Mouse (Mus musculus): ENCODE measurements around the gene C2cd3. TPM values are rescaled to one million over a fixed set of nuclear protein-coding genes. Genes with fewer than 3 reads are reported as not detected.

C2cd3 gene
- polyA plus RNA-seq, 1 experiment from 2014 or later, result 17.5 TPM

DNA sequence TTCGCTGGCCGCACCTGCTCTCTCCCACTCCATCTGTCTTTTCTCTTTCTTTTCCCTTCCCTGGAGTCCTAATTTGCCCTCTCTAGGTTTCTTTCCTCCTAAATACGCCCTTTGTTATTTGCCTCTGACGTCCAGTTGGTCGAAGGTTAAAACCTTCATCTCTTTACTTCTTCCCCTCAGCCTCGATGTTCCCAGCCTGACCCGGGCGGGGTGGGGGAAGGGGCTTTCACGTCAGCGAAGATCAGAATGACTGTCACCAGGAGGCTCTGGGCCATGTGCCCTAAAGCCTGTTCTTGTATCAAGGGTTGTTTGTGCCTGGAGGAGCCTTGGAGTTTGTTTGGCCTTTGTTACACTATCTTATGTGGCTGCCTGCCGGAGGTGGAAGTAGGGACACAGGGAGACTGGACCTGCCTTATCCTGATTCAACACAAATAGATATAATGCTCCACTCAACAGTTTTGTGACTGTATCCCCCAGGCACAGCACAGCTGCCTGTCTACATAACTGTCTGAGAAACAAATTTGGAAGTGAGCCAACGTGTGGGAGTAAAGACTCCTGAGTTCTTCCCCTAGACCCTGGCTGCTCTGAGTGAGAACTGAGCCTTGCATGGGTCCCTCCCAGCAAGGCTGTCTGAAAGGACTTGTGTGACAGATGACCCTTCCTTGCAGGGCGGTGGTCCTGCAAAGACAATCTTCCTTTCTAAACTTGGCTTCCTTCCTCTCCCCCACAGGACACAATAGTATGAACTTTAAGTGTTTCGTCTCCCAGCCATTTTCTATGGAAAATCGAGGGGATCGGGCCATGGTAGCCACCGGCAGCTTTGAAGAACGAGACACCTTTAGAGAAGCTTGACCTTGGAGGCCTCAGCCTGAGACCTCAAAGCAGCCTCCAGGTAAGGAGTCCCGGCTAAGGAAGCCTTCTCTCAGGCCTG lies 121.7 kb downstream of the C2cd3 start:
- Histone ChIP-seq H3K4me1 (replicated peaks) (peaks cover 45% of the 10 kb centered on the region), H3K4me2 (peak overlapping the region; percentile 65), H3K27me3 (no peaks in the 10 kb centered on the region), H3K4me3 (peak overlapping the region; percentile 37), H3K36me3 (no peaks in the 10 kb centered on the region), H3K9ac (no peak overlapping the region), H3K9me3 (no peaks in the 10 kb centered on the region), H3K27ac (replicated peaks) (peak overlapping the region; percentile 49)
- WGBS, result 36% methylated on average over 19 of the region's 19 CpGs
- ATAC-seq (ENCODE audit: low FRiP score, low read depth), result no peak

- Histone ChIP-seq H3K4me3 (peak overlapping the region; percentile 37), H3K4me2 (peak overlapping the region; percentile 65), H3K27ac (replicated peaks) (0 out of 2 replicates have a peak overlapping the region, but pooled peaks have one; percentile 49), H3K27me3 (no peaks in the 10 kb centered on the region), H3K9me3 (no peaks in the 10 kb centered on the region), H3K4me1 (replicated peaks) (peaks cover 45% of the 10 kb centered on the region), H3K9ac (no peak overlapping the region), H3K36me3 (no peaks in the 10 kb centered on the region)
- no peak for ATAC-seq (ENCODE audit: low FRiP score, low read depth)
- 85% methylated on average over 7 of the region's 7 CpGs for WGBS
Measured at GRCm38 (mm10) chr7:100494415-100494831, 122.4 kb downstream of the C2cd3 start.

DNA sequence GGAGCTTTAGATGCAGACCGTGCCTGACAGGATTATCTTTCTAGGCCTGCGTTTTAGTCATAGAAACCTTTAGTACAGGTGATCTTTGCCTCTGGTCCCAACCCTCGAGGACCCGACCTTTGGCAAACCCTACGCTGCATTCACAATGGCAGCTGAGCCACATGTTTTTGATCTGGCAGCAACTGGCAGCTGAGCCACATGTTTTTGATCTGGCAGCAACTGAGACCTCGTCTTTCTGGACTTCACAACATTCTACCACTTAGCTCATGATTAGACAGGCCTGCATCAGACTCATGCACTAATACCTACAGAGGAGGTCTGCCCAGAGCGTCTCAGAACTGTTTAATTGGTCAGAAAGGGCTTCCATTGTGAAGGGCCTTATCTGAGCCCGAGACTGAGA lies 123.0 kb downstream of the C2cd3 start:
- H3K4me1 ChIP-seq (replicated peaks), result peaks cover 45% of the 10 kb centered on the region
- ATAC-seq (ENCODE audit: low FRiP score, low read depth), result no peak
- peak overlapping the region; percentile 65 for H3K4me2 ChIP-seq
- no peak overlapping the region for H3K9ac ChIP-seq
- peak overlapping the region; percentile 79 for H3K27ac ChIP-seq (replicated peaks)
- no peaks in the 10 kb centered on the region for H3K36me3 ChIP-seq
- H3K9me3 ChIP-seq, result no peaks in the 10 kb centered on the region
- no peaks in the 10 kb centered on the region for H3K27me3 ChIP-seq
- 50% methylated on average over 8 of the region's 8 CpGs for WGBS
- H3K4me3 ChIP-seq, result no peak overlapping the region

DNA sequence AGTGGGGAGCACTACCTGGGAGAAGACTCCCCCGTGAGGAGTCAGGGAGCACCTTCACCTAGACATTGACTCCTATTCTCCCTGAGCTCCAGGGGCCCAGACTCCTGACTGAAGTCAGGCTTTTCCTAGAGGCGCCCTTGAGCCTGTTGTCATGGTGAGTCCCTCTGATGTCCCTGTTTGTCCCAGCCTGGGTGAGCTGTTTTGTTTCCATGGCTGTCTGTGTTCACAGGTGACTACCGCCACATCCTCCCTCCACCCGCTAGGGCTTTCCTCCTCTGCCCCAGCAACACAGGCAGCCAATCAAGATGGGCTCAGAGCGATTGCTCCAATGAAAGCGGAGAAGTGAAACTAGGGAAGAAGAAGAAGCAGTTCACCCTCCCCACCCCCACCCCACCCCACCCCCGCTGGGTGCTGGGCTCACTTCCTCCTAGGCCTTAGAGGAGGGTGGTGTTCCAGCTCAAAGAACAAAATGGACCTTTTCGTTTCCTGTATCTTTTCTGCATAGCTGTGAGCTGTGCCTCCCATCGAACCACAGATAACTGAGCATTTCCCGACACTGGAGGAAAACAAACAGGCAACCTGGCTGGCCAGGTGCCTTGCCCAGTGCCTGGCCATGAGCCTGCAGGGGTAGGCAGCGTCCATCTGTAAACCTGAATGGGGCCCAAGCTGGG lies 123.7 kb downstream of the C2cd3 start:
- Histone ChIP-seq H3K4me2 (peak overlapping the region; percentile 65), H3K27ac (replicated peaks) (peak overlapping the region; percentile 79), H3K4me3 (no peak overlapping the region), H3K27me3 (no peaks in the 10 kb centered on the region), H3K36me3 (no peaks in the 10 kb centered on the region), H3K9me3 (no peaks in the 10 kb centered on the region), H3K4me1 (replicated peaks) (peaks cover 45% of the 10 kb centered on the region), H3K9ac (no peak overlapping the region)
- peak; percentile 86 for ATAC-seq (ENCODE audit: low FRiP score, low read depth)
- 29% methylated on average over 11 of the region's 11 CpGs for WGBS

- WGBS, result 85% methylated on average over 6 of the region's 6 CpGs
- H3K9ac ChIP-seq, result no peak overlapping the region
- H3K4me2 ChIP-seq, result no peak overlapping the region; the same call in 1 of the 2 replicates
- peak overlapping the region; percentile 79 for H3K27ac ChIP-seq (replicated peaks)
- no peaks in the 10 kb centered on the region for H3K27me3 ChIP-seq
- H3K4me3 ChIP-seq, result no peak overlapping the region
- peaks cover 45% of the 10 kb centered on the region for H3K4me1 ChIP-seq (replicated peaks)
- ATAC-seq (ENCODE audit: low FRiP score, low read depth), result no peak
- no peaks in the 10 kb centered on the region for H3K9me3 ChIP-seq
- H3K36me3 ChIP-seq, result no peaks in the 10 kb centered on the region
Measured at GRCm38 (mm10) chr7:100496371-100496770, 124.3 kb downstream of the C2cd3 start.

DNA sequence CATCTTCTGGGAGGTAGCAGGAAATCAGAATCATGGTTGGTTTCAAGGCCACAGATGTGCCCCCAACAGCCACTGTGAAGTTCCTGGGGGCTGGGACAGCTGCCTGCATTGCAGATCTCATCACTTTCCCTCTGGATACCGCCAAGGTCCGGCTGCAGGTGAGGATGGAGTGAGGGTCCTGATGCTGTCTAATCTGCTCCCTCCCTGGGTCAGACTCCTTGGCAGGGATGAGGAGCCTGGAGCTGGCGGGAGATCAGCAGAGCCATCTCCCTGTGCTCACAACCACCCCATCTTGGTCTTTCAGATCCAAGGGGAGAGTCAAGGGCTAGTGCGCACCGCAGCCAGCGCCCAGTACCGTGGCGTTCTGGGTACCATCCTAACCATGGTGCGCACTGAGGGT lies 124.8 kb downstream of the C2cd3 start:
- H3K36me3 ChIP-seq, result no peaks in the 10 kb centered on the region
- H3K27ac ChIP-seq (replicated peaks), result peak overlapping the region; percentile 79; the same call in 1 of the 2 replicates
- H3K9me3 ChIP-seq, result no peaks in the 10 kb centered on the region
- no peak for ATAC-seq (ENCODE audit: low FRiP score, low read depth)
- H3K4me3 ChIP-seq, result no peak overlapping the region
- no peak overlapping the region for H3K9ac ChIP-seq
- H3K4me1 ChIP-seq (replicated peaks), result peaks cover 45% of the 10 kb centered on the region
- H3K4me2 ChIP-seq, result no peak overlapping the region
- no peaks in the 10 kb centered on the region for H3K27me3 ChIP-seq
- 97% methylated on average over 9 of the region's 9 CpGs for WGBS

GRCm38 (mm10) chr7:100497402-100497801 lies 125.4 kb downstream of the C2cd3 start:
- Histone ChIP-seq H3K9ac (no peak overlapping the region), H3K36me3 (no peaks in the 10 kb centered on the region), H3K27me3 (no peaks in the 10 kb centered on the region), H3K4me3 (no peak overlapping the region), H3K4me2 (no peak overlapping the region), H3K4me1 (replicated peaks) (peaks cover 42% of the 10 kb centered on the region), H3K9me3 (no peaks in the 10 kb centered on the region), H3K27ac (replicated peaks) (no peak overlapping the region)
- ATAC-seq (ENCODE audit: low FRiP score, low read depth), result no peak
- 75% methylated on average over 4 of the region's 4 CpGs for WGBS

- Histone ChIP-seq H3K4me2 (no peak overlapping the region), H3K36me3 (no peaks in the 10 kb centered on the region), H3K27ac (replicated peaks) (no peak overlapping the region), H3K4me1 (replicated peaks) (peaks cover 37% of the 10 kb centered on the region), H3K9me3 (no peaks in the 10 kb centered on the region), H3K27me3 (no peaks in the 10 kb centered on the region), H3K4me3 (no peak overlapping the region), H3K9ac (no peak overlapping the region)
- 92% methylated on average over 13 of the region's 13 CpGs for WGBS
- ATAC-seq (ENCODE audit: low FRiP score, low read depth), result no peak
Measured at GRCm38 (mm10) chr7:100497982-100498381, 125.9 kb downstream of the C2cd3 start.

- Histone ChIP-seq H3K4me2 (no peak overlapping the region), H3K9me3 (no peaks in the 10 kb centered on the region), H3K4me3 (no peak overlapping the region), H3K36me3 (no peaks in the 10 kb centered on the region), H3K4me1 (replicated peaks) (peaks cover 22% of the 10 kb centered on the region), H3K9ac (no peak overlapping the region), H3K27me3 (no peaks in the 10 kb centered on the region), H3K27ac (replicated peaks) (no peak overlapping the region)
- ATAC-seq (ENCODE audit: low FRiP score, low read depth), result no peak
Measured at GRCm38 (mm10) chr7:100499465-100499864, 127.4 kb downstream of the C2cd3 start.

- H3K4me2 ChIP-seq, result no peak overlapping the region
- no peak overlapping the region for H3K9ac ChIP-seq
Measured at GRCm38 (mm10) chr7:100500276-100500977, 128.4 kb downstream of the C2cd3 start.

GRCm38 (mm10) chr7:100501027-100501843 lies 129.2 kb downstream of the C2cd3 start:
- ATAC-seq (ENCODE audit: low FRiP score, low read depth), result no peak
- WGBS, result 70% methylated on average over 6 of the region's 6 CpGs
- Histone ChIP-seq H3K27me3 (no peaks in the 10 kb centered on the region), H3K27ac (replicated peaks) (no peak overlapping the region), H3K36me3 (no peaks in the 10 kb centered on the region), H3K4me3 (no peak overlapping the region), H3K9me3 (no peaks in the 10 kb centered on the region), H3K9ac (no peak overlapping the region), H3K4me1 (replicated peaks) (peaks cover 6% of the 10 kb centered on the region), H3K4me2 (no peak overlapping the region)

More at GRCm38 (mm10) chr7:100500276-100500977, 128.4 kb downstream of the C2cd3 start:
- H3K4me3 ChIP-seq, result no peak overlapping the region
- H3K27ac ChIP-seq (replicated peaks), result no peak overlapping the region
- no peak for ATAC-seq (ENCODE audit: low FRiP score, low read depth)
- no peaks in the 10 kb centered on the region for H3K27me3 ChIP-seq
- 62% methylated on average over 16 of the region's 16 CpGs for WGBS
- no peaks in the 10 kb centered on the region for H3K36me3 ChIP-seq
- H3K4me1 ChIP-seq (replicated peaks), result peaks cover 14% of the 10 kb centered on the region
- no peaks in the 10 kb centered on the region for H3K9me3 ChIP-seq
